Mouse (Mus musculus) bone marrow macrophage, adult 2 months (primary cell): ENCODE measurements at regions not wholly inside any gene's neighbourhood (a gene's known extent, or its start where the extent isn't known, plus 50 kb on each side); places are given as distances from the start of the nearest gene placed in this dataset.

Experiments used
- CTCF ChIP-seq: IDR thresholded peaks from 2 replicates; pipeline ENCODE4 v1.5.1; 2012; ENCODE audit warnings: low read depth, mild to moderate bottlenecking, low read length, moderate library complexity
- POLR2A ChIP-seq: IDR thresholded peaks from 2 replicates; pipeline ENCODE4 v1.6.1; 2012; ENCODE audit warnings: mild to moderate bottlenecking, low read depth, low read length, borderline replicate concordance

DNA sequence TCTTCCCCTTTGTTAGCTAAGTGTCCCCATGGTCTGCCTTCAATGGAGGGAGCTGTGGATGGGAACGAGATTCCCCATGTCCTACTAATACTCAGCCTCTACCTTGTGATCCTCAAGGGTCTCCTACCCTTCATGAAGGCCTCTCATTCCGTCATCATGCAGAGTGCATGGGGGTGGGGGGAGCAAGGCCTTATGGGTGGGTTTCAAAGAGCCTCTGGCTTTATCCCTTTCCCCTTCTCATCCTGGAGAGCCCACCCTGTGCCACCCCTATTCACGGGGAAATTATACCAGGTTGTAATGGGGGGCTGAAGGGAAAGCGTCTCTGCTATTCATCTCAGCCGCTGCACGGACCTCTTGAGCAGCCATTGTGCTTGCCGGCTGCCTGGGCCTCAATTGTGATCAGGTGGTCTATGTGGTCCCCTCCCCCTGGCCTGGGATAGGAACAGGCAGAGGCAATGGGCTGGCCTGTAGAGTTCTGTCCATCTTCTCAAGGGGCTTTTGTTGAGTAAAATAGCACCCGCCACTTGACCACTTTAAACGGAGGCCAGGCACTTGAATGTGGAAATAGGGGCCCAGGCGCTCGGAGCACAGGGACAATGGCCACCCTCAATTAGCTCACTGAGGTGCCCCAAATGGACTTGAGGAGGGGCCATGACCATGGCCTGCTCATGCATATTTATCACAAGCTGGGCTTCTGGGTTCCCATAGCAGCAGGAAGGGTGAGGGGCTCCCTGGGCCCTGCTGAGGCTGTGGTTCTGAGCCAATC lies 93.1 kb upstream of the Gm12830 start:
- no peak for TF ChIP-seq CTCF
- TF ChIP-seq POLR2A, result no peak
